In genomic region chr11:74527555-74527954, GRCm38 (mm10) we compare ENCODE assay signal across 19 mouse cellular contexts.
DNase-seq lines count a peak whose midpoint lies in the region; ATAC-seq and TF ChIP-seq lines count a peak whose summit lies in the region.
"Had no signal": no experiment of that assay in that cellular context is flagged by ENCODE, and none has a peak within 500 bp of the region (broad histone marks: within the 10 kb centered on the region; RNA-seq: fewer than 3 reads in every experiment).

No protein-coding gene starts in this region.

- H3K27me3 ChIP-seq in forebrain, postnatal 0 days (ENCODE audit: insufficient read depth, low read length): no peaks in the 10 kb centered on the region; the same call in 1 of the 2 replicates
- H3K27me3 ChIP-seq in forebrain, embryonic 10.5 days (ENCODE audit: poor library complexity, severe bottlenecking): peaks cover 65% of the 10 kb centered on the region
- peaks cover 36% of the 10 kb centered on the region for H3K27me3 ChIP-seq in limb, embryonic 15.5 days
- H3K27me3 ChIP-seq: Patski had no signal

- TF ChIP-seq CTCF in forebrain, postnatal 0 days (IDR thresholded peaks at IDR 0.05; ENCODE audit: low read depth): no peak

- H3K4me1 ChIP-seq in forebrain, postnatal 0 days (ENCODE audit: insufficient read depth): peaks cover 6% of the 10 kb centered on the region; the same call in 1 of the 2 replicates
- peaks cover 40% of the 10 kb centered on the region for H3K4me1 ChIP-seq in forebrain, embryonic 10.5 days
- H3K4me1 ChIP-seq in limb, embryonic 15.5 days: peaks cover 22% of the 10 kb centered on the region

- H3K36me3 ChIP-seq in forebrain, postnatal 0 days (ENCODE audit: insufficient read depth): no peaks in the 10 kb centered on the region
- no peaks in the 10 kb centered on the region for H3K36me3 ChIP-seq in forebrain, embryonic 10.5 days (replicated peaks)
- no peaks in the 10 kb centered on the region for H3K36me3 ChIP-seq in limb, embryonic 15.5 days
- H3K36me3 ChIP-seq: heart, embryonic 10.5 days; heart, embryonic 15.5 days; hindbrain, embryonic 13.5 days had no signal

- peak; percentile 59 for DNase-seq in forebrain, postnatal 0 days
- DNase-seq in forebrain, embryonic 10.5 days (ENCODE audit: extremely low spot score, low spot score): no peak
- DNase-seq in left cerebral cortex, postnatal 14 days (ENCODE audit: low spot score in 2 of 2): peak; percentile 47 to 70
- no peak for DNase-seq in left cerebral cortex, adult 18-20 months (ENCODE audit: low spot score in 2 of 2)
- DNase-seq in right cerebral cortex, postnatal 10 days (ENCODE audit: low spot score in 2 of 2): peak; percentile 58 to 72
- DNase-seq in right cerebral cortex, postnatal 4 days: no peak
- no peak for DNase-seq in thymus, postnatal 0 days (ENCODE audit: low spot score)
- DNase-seq: adrenal gland, postnatal 14 days; cerebellum, adult 18-20 months; cerebellum, adult 9-11 months; cerebellum, postnatal 36 days had no signal

- ATAC-seq in forebrain, postnatal 0 days: peak; percentile 73
- ATAC-seq in limb, embryonic 15.5 days (ENCODE audit: insufficient number of reproducible peaks, low FRiP score, low TSS enrichment, low read depth): no peak
- ATAC-seq: activated CD4-positive, CD25-positive, alpha-beta regulatory T cell, adult 4 months; forebrain, embryonic 13.5 days; hindbrain, postnatal 0 days; Patski had no signal

- H3K4me3 ChIP-seq in forebrain, postnatal 0 days (ENCODE audit: low read depth, low read length): no peak overlapping the region
- no peak overlapping the region for H3K4me3 ChIP-seq in forebrain, embryonic 10.5 days
- no peak overlapping the region for H3K4me3 ChIP-seq in limb, embryonic 15.5 days
- H3K4me3 ChIP-seq: forebrain, embryonic 13.5 days; hindbrain, embryonic 13.5 days had no signal

- H3K27ac ChIP-seq in forebrain, postnatal 0 days (ENCODE audit: low read depth, low read length): peak overlapping the region; percentile 46
- H3K27ac ChIP-seq in forebrain, embryonic 10.5 days: no peak overlapping the region
- peak overlapping the region; percentile 51; the same call in 1 of the 2 replicates for H3K27ac ChIP-seq in limb, embryonic 15.5 days
- H3K27ac ChIP-seq: forebrain, embryonic 13.5 days; heart, embryonic 15.5 days; hindbrain, embryonic 13.5 days; hindbrain, postnatal 0 days had no signal

- H3K9ac ChIP-seq in forebrain, postnatal 0 days: no peak overlapping the region
- no peak overlapping the region for H3K9ac ChIP-seq in limb, embryonic 15.5 days
- H3K9ac ChIP-seq: forebrain, embryonic 13.5 days; hindbrain, embryonic 13.5 days had no signal

- no peaks in the 10 kb centered on the region for H3K9me3 ChIP-seq in forebrain, postnatal 0 days (ENCODE audit: low read length)
- no peaks in the 10 kb centered on the region for H3K9me3 ChIP-seq in forebrain, embryonic 10.5 days
- no peaks in the 10 kb centered on the region for H3K9me3 ChIP-seq in limb, embryonic 15.5 days
- H3K9me3 ChIP-seq: forebrain, embryonic 13.5 days; heart, embryonic 10.5 days; heart, embryonic 15.5 days; hindbrain, embryonic 13.5 days had no signal

- H3K4me2 ChIP-seq in forebrain, postnatal 0 days (ENCODE audit: low read depth): peak overlapping the region; percentile 9
- peak overlapping the region; percentile 50; the same call in 1 of the 2 replicates for H3K4me2 ChIP-seq in limb, embryonic 15.5 days
- H3K4me2 ChIP-seq: hindbrain, embryonic 13.5 days had no signal

- WGBS in forebrain, postnatal 0 days: 42% methylated on average over 7 of the region's 7 CpGs
- WGBS in forebrain, embryonic 10.5 days: 73% methylated on average over 7 of the region's 7 CpGs
- 55% methylated on average over 7 of the region's 7 CpGs for WGBS in limb, embryonic 15.5 days

- intact Hi-C loops in left cerebral cortex, postnatal 14 days (cut with DNase I): loop anchor here (2.0 to 5.0 kb wide), 2 partner anchors 125 to 151 kb away; no protein-coding TSS in a partner anchor

Comparison
In these comparisons a context has a peak if more than half of its experiments do, and no peak if none do; other contexts are left out.
1. DNase-seq: peak in forebrain, postnatal 0 days (single experiment), left cerebral cortex, postnatal 14 days (2 of 2) and right cerebral cortex, postnatal 10 days (2 of 2); none in forebrain, embryonic 10.5 days (single experiment), left cerebral cortex, adult 18-20 months (0 of 2), right cerebral cortex, postnatal 4 days (single experiment) and thymus, postnatal 0 days (single experiment).